In the genomic region with DNA sequence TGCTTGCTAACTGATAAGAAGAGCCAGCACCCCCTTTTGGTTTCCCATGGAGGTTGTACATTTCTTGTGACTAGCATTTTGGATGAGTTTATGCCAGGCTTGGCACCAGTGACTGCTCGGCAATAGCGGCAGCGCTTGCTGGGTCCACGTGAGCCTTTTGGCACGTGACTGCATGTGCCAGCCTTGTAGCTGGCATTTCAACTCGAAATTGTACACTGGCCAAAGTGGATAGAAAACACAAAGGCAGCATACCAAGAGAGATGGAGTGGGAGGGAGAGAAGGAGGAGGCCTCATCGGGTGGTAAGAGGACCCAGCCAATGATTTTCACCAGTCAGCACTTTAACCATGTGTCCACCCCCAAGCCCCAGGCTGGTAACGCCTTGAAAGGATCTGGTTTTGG, we compare ENCODE assay signal across 10 mouse cellular contexts. TPM values are rescaled to one million over a fixed set of nuclear protein-coding genes. Genes with fewer than 3 reads are reported as not detected.
A peak's percentile ranks its signal among the peaks of the same experiment; 100 is the strongest.
DNase-seq lines count a peak whose midpoint lies in the region; ATAC-seq lines count a peak whose summit lies in the region.
"Had no signal": no experiment of that assay in that cellular context is flagged by ENCODE, and none has a peak within 500 bp of the region (broad histone marks: within the 10 kb centered on the region; RNA-seq: fewer than 3 reads in every experiment).

No protein-coding gene starts in this region.

- no peak for ATAC-seq in CD4-positive, CD25-positive, alpha-beta regulatory T cell, adult 4 months

- peak; percentile 29 for DNase-seq in kidney, adult 18-20 months
- DNase-seq in kidney, postnatal 10 days: no peak
- peak; percentile 43 for DNase-seq in cerebellum, adult 11-12 months
- peak; percentile 65 for DNase-seq in layer of hippocampus, adult 11-12 months (ENCODE audit: low spot score)
- peak; percentile 78 for DNase-seq in lung, postnatal 36 days
- no peak for DNase-seq in yolk sac, embryonic 10.5 days (ENCODE audit: low spot score)
- DNase-seq in testis, postnatal 10 days (ENCODE audit: low spot score): no peak

RNA-seq across cellular contexts. Expression of gene Gpr6, which starts 34.4 kb away (rescaled TPM):
- not detected for polyA plus RNA-seq in CD4-positive, CD25-positive, alpha-beta regulatory T cell, adult 4 months (2017; shearing (Covaris generic))
- polyA plus RNA-seq: embryonic facial prominence, embryonic 15.5 days; limb, embryonic 15.5 days had no signal

Comparison
In these comparisons a context has a peak if more than half of its experiments do, and no peak if none do; other contexts are left out.
1. DNase-seq: peak in kidney, adult 18-20 months (single experiment), cerebellum, adult 11-12 months (single experiment), layer of hippocampus, adult 11-12 months (single experiment) and lung, postnatal 36 days (single experiment); none in kidney, postnatal 10 days (single experiment), yolk sac, embryonic 10.5 days (single experiment) and testis, postnatal 10 days (single experiment).